Mouse (Mus musculus) ES-Bruce4 (cell line): ENCODE data around the gene Eef1g. TPM values are rescaled to one million over a fixed set of nuclear protein-coding genes. Genes with fewer than 3 reads are reported as not detected.
"Not testable (repeated sequence)": the region's sequence is repeated elsewhere in the genome, so short reads cannot be mapped to it uniquely, and the experiment has no call there.

Source experiments
- H3K27ac ChIP-seq: 2 replicates; pipeline ENCODE4 v1.5.1; 2012; ENCODE audit warnings: low read length, inconsistent platforms; ENCODE audit not compliant: insufficient read depth
- H3K27me3 ChIP-seq: 2 replicates; pipeline ENCODE4 v1.6.1; 2012; ENCODE audit warnings: mild to moderate bottlenecking, low read length, inconsistent platforms; ENCODE audit not compliant: control insufficient read depth, poor library complexity, insufficient read depth, severe bottlenecking
- H3K36me3 ChIP-seq: 2 replicates; pipeline ENCODE4 v1.6.1; 2012; ENCODE audit warnings: inconsistent platforms, mild to moderate bottlenecking, low read length, moderate library complexity; ENCODE audit not compliant: control insufficient read depth, poor library complexity, insufficient read depth, severe bottlenecking
- H3K4me1 ChIP-seq: one replicate; pipeline ENCODE4 v1.8.1; 2011; ENCODE audit warnings: low read length; ENCODE audit not compliant: control insufficient read depth, insufficient read depth
- H3K4me3 ChIP-seq: 2 replicates; pipeline ENCODE4 v1.5.1; 2011; ENCODE audit warnings: low read depth, mild to moderate bottlenecking, low read length
- H3K9ac ChIP-seq: 2 replicates; pipeline ENCODE4 v1.6.1; 2012; ENCODE audit warnings: low read depth, mild to moderate bottlenecking, inconsistent platforms; ENCODE audit not compliant: poor library complexity, severe bottlenecking
- H3K9me3 ChIP-seq: replicated peaks from 2 replicates; pipeline ENCODE4 v1.6.1; 2012; ENCODE audit warnings: mild to moderate bottlenecking, low read length, inconsistent platforms; ENCODE audit not compliant: control insufficient read depth, poor library complexity, insufficient read depth, severe bottlenecking
- CTCF ChIP-seq: IDR thresholded peaks from one replicate; pipeline ENCODE4 v1.8.1; 2011; ENCODE audit warnings: low read depth, low read length
- EP300 ChIP-seq: IDR thresholded peaks from 2 replicates; pipeline ENCODE4 v1.6.1; 2011; ENCODE audit warnings: low read depth, low read length; ENCODE audit not compliant: insufficient read depth
- POLR2A ChIP-seq: IDR thresholded peaks from one replicate; pipeline ENCODE4 v1.8.1; 2011; ENCODE audit warnings: low read length; ENCODE audit not compliant: insufficient read depth
- polyA plus RNA-seq: library from polyadenylated mRNA; stranded (reverse); fragments of >200 nt; gene quantifications from 2 replicates; pipeline ENCODE4 v1.2.4, GENCODE M21; 2011; ENCODE audit warnings: low read depth; ENCODE audit not compliant: missing spikeins, insufficient read depth, insufficient read length

The Eef1g gene
- polyA plus RNA-seq, 1 experiment, result 1,175 TPM

DNA sequence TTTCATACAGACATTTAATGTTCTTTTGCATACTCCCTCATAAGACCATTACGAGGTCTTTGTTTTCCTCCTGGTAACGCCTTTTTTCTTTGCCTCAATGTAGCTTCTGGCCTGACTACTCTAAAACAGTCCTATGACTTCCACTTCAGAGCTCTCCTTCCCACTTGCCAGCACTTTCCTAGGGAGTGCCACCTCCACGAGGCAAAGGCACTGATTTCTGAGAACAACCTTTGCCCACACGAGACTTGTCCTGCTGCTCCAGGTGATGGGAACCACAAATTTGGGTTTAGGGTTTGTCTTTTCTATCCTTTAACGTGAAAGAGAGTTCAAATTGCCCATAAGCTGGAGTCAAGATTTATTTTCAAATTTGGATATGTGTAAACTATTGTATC, 647 bp upstream of the Eef1g start:
- Histone ChIP-seq H3K27me3 (no peaks in the 10 kb centered on the region), H3K4me1 (no peaks in the 10 kb centered on the region), H3K9ac (peak overlapping the region; percentile 63), H3K9me3 (no peaks in the 10 kb centered on the region), H3K4me3 (peak overlapping the region; percentile 93), H3K36me3 (peaks cover 78% of the 10 kb centered on the region), H3K27ac (peak overlapping the region; percentile 75)
- TF ChIP-seq CTCF (no peak), POLR2A (no peak), EP300 (no peak)

DNA sequence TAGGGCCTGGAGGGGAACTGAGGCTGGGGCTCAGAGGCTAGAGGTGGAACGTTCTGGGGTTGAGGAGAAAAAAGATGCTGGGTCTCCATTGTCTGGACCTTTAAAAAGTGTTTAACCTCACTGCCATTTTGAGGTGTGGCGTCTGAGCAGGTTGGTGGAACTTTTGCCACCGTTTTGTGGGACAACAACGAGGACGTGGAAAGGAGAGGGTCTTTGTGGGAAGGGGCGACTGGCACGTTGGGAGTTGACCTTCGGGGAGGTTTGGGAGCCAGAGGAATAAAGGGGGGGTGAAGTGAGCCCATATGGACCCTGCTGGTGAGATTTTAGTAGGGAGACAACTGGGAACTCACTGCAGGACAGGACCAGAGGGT, 517 bp downstream of the Eef1g start:
- Histone ChIP-seq H3K9ac (peak overlapping the region; percentile 98), H3K27ac (peak overlapping the region; percentile 75), H3K4me1 (no peaks in the 10 kb centered on the region), H3K36me3 (peaks cover 79% of the 10 kb centered on the region), H3K4me3 (peak overlapping the region; percentile 99), H3K27me3 (no peaks in the 10 kb centered on the region), H3K9me3 (no peaks in the 10 kb centered on the region)
- TF ChIP-seq POLR2A (no peak), CTCF (no peak), EP300 (no peak)

DNA sequence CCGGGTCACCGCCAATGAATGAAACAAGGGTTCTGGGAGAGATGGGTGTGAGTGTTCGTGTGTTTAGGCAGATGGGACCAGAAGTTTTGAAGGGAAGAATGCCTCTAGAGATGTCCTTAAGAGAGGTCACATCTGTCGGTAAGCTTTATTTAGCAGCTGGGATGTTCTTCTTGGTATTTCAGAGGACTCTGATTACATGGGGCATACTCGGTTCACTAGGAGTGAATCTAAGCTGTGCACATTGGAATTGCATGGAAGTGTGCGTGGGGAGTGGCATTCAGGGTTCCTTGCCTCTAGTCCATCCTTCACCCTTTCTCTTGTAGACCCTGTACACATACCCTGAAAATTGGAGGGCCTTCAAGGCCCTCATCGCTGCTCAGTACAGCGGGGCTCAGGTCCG, 1.1 kb downstream of the Eef1g start:
- Histone ChIP-seq H3K27ac (peak overlapping the region; percentile 75), H3K9ac (peak overlapping the region; percentile 98), H3K4me1 (no peaks in the 10 kb centered on the region), H3K27me3 (no peaks in the 10 kb centered on the region), H3K36me3 (peaks cover 79% of the 10 kb centered on the region), H3K9me3 (no peaks in the 10 kb centered on the region), H3K4me3 (peak overlapping the region; percentile 99)
- TF ChIP-seq EP300 (no peak), POLR2A (no peak), CTCF (no peak)

DNA sequence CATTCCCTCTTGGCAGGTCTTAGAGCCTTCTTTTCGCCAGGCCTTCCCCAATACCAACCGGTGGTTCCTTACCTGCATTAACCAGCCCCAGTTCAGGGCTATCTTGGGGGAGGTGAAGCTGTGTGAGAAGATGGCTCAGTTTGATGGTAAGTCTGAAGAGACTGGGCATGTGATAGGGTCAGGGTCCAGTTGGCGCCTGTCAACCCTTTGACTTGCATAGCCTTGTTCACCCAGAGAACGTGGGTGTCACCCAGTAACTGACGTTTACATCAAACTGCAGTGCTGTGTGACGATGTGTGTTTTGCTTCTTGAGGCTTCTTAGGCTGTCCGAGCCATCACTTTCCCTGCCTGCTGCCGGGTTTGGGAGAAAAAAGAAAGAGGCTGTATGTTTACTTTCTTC, 5.7 kb downstream of the Eef1g start:
- H3K27me3 ChIP-seq, H3K9me3 ChIP-seq, H3K4me3 ChIP-seq, H3K9ac ChIP-seq, H3K4me1 ChIP-seq, H3K27ac ChIP-seq: not testable (repeated sequence)
- H3K36me3 ChIP-seq, result peaks cover 95% of the 10 kb centered on the region

DNA sequence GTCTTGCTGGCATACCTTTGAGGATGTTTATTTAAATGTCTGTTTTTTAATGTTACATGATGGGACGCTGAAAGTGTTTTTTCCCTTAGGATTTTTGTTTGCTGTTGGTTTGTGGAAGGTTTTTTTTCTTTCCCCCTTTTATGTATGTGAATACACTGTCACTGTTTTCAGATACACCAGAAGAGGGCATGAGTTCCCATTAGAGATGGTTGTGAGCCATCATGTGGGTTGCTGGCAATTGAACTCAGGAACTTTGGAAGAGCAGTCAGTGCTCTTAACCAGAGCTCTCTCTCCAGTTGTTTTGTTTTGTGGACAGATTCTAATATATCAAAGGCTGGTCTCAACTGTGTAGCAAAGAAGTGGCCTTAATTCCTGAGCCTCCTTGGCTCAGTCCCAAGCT, 7.8 kb downstream of the Eef1g start:
- H3K4me3 ChIP-seq, result no peak overlapping the region

DNA sequence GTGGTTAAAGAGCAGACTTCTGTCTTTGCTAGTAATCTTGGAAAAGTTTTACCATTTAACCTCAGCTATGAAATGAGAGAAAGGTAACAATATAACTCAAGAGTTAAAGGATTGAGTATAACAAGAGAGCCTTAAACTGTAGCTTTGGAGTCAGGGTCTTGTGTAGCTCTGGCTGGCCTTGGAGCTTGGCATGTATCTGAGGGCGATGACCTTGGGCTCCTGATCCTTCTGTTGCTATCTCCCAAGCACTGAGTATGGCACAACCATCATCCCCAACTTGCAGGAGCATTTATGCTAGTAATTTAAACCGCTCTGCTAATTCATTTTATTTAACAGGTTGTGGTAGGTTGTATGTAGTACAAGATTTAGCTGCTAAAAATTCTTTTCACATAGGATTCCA, 8.7 kb downstream of the Eef1g start:
- H3K36me3 ChIP-seq, result peaks cover 91% of the 10 kb centered on the region
- H3K4me3 ChIP-seq, result no peak overlapping the region
- H3K27me3 ChIP-seq, result no peaks in the 10 kb centered on the region
- TF ChIP-seq EP300, result no peak
- no peak for TF ChIP-seq POLR2A
- TF ChIP-seq CTCF, result no peak
- H3K27ac ChIP-seq, result peak overlapping the region; percentile 60; the same call in 1 of the 2 replicates
- H3K4me1 ChIP-seq, result peaks cover 1% of the 10 kb centered on the region
- H3K9me3 ChIP-seq, result no peaks in the 10 kb centered on the region
- no peak overlapping the region for H3K9ac ChIP-seq

More for the DNA sequence above, 7.8 kb downstream of the Eef1g start:
- Histone ChIP-seq H3K27me3 (no peaks in the 10 kb centered on the region), H3K4me1 (peaks cover 1% of the 10 kb centered on the region), H3K9me3 (no peaks in the 10 kb centered on the region), H3K27ac (0 out of 2 replicates have a peak overlapping the region, but pooled peaks have one; percentile 25), H3K36me3 (peaks cover 96% of the 10 kb centered on the region), H3K9ac (no peak overlapping the region)
- no peak for TF ChIP-seq EP300
- no peak for TF ChIP-seq CTCF
- TF ChIP-seq POLR2A, result no peak
